Mouse (Mus musculus) embryonic facial prominence, embryonic 11.5 days (tissue): ENCODE results near the gene Vsx2. TPM values are rescaled to one million over a fixed set of nuclear protein-coding genes. Genes with fewer than 3 reads are reported as not detected.
A peak's percentile ranks its signal among the peaks of the same experiment; 100 is the strongest.

ENCODE experiments used
- ATAC-seq: fragments of 200-750 bp; cut with Nextera tagmentation; replicated peaks from 2 replicates; pipeline ENCODE4 v1.8.0; 2017; ENCODE audit warnings: low read depth; ENCODE audit not compliant: insufficient number of reproducible peaks, low FRiP score, low TSS enrichment
- DNase-seq: peaks from one replicate; pipeline ENCODE4 v3.0.0-alpha.2; 2015; ENCODE audit warnings: low spot score
- H3K27ac ChIP-seq: fragments of 300-500 bp; sonication (generic); replicated peaks from 2 replicates; pipeline ENCODE4 v1.5.1; 2014; ENCODE audit warnings: mild to moderate bottlenecking, low read depth, low read length, control low read depth
- H3K27me3 ChIP-seq: fragments of 300-500 bp; sonication (generic); 2 replicates; pipeline ENCODE4 v1.6.1; 2014; ENCODE audit warnings: mild to moderate bottlenecking, low read length, moderate library complexity, mixed read lengths; ENCODE audit not compliant: control insufficient read depth, insufficient read depth
- H3K36me3 ChIP-seq: fragments of 300-500 bp; sonication (generic); replicated peaks from 2 replicates; pipeline ENCODE4 v1.6.1; 2014; ENCODE audit warnings: low read depth, mild to moderate bottlenecking, low read length, moderate library complexity, mixed read lengths; ENCODE audit not compliant: control insufficient read depth, insufficient read depth
- H3K4me1 ChIP-seq: fragments of 300-500 bp; sonication (generic); 2 replicates; pipeline ENCODE4 v1.6.1; 2014; ENCODE audit warnings: low read length, mixed read lengths; ENCODE audit not compliant: control insufficient read depth, insufficient read depth
- H3K4me2 ChIP-seq: fragments of 300-500 bp; sonication (generic); 2 replicates; pipeline ENCODE4 v1.6.1; 2014; ENCODE audit warnings: low read depth, mild to moderate bottlenecking, control low read depth, low read length, moderate library complexity
- H3K4me3 ChIP-seq: fragments of 300-500 bp; sonication (generic); 2 replicates; pipeline ENCODE4 v1.5.1; 2014; ENCODE audit warnings: low read depth, low read length, control low read depth
- H3K9ac ChIP-seq: fragments of 300-500 bp; sonication (generic); replicated peaks from 2 replicates; pipeline ENCODE4 v1.6.1; 2014; ENCODE audit warnings: mild to moderate bottlenecking, control low read depth, low read length
- H3K9me3 ChIP-seq: fragments of 300-500 bp; sonication (generic); replicated peaks from 2 replicates; pipeline ENCODE4 v1.6.1; 2016; ENCODE audit warnings: mild to moderate bottlenecking, low read length, inconsistent platforms, mixed read lengths; ENCODE audit not compliant: control insufficient read depth
- WGBS: fragments of 180-500 bp; shearing (Covaris S2); extraction: QIAGEN DNeasy Blood & Tissue Kit; methylation state at CpG from one replicate; pipeline ENCODE4 v1.1.7; 2014; 5-methylcytosine and 5-hydroxymethylcytosine counted together
- polyA plus RNA-seq: library from polyadenylated mRNA; unstranded; fragments of >200 nt; fragmentation: Nextera tagmentation; extraction: Ambion mirVana; gene quantifications from 2 replicates; pipeline ENCODE4 v1.2.1, GENCODE M21; 2014

Vsx2 gene
- polyA plus RNA-seq, 1 experiment from 2014 or later = 3.6 TPM

GRCm38 (mm10) chr12:84578440-84578770 is 8.8 kb downstream of the Vsx2 start:
- DNase-seq (no peak), ATAC-seq (no peak)
- no peak overlapping the region for H3K4me2 ChIP-seq

GRCm38 (mm10) chr12:84581285-84581684 is 11.7 kb downstream of the Vsx2 start:
- Histone ChIP-seq H3K36me3 (no peaks in the 10 kb centered on the region), H3K27ac (no peak overlapping the region), H3K27me3 (no peaks in the 10 kb centered on the region), H3K9ac (no peak overlapping the region), H3K4me3 (no peak overlapping the region), H3K4me1 (no peaks in the 10 kb centered on the region), H3K4me2 (no peak overlapping the region), H3K9me3 (no peaks in the 10 kb centered on the region)
- no peak for DNase-seq
- ATAC-seq = no peak
- WGBS = 95% methylated on average over 2 of the region's 2 CpGs

More at GRCm38 (mm10) chr12:84578440-84578770, 8.8 kb downstream of the Vsx2 start:
- no peak overlapping the region for H3K4me3 ChIP-seq
- H3K9ac ChIP-seq = no peak overlapping the region
- H3K36me3 ChIP-seq = no peaks in the 10 kb centered on the region
- H3K4me1 ChIP-seq = no peaks in the 10 kb centered on the region
- peaks cover 5% of the 10 kb centered on the region for H3K27me3 ChIP-seq
- WGBS = 42% methylated on average over 5 of the region's 5 CpGs
- no peaks in the 10 kb centered on the region for H3K9me3 ChIP-seq
- H3K27ac ChIP-seq = no peak overlapping the region

GRCm38 (mm10) chr12:84589825-84590761 is 20.5 kb downstream of the Vsx2 start:
- Histone ChIP-seq H3K4me2 (peak overlapping the region; percentile 84), H3K4me3 (peak overlapping the region; percentile 39), H3K9ac (peak overlapping the region; percentile 50), H3K27ac (no peak overlapping the region), H3K36me3 (no peaks in the 10 kb centered on the region), H3K9me3 (no peaks in the 10 kb centered on the region), H3K4me1 (no peaks in the 10 kb centered on the region), H3K27me3 (no peaks in the 10 kb centered on the region)
- ATAC-seq (peak; percentile 8; the same call in 1 of the 2 replicates), DNase-seq (peak; percentile 95)
- under 1% methylated on average over 54 of the region's 54 CpGs for WGBS

- Histone ChIP-seq H3K4me1 (no peaks in the 10 kb centered on the region), H3K27me3 (no peaks in the 10 kb centered on the region), H3K9me3 (no peaks in the 10 kb centered on the region), H3K4me2 (no peak overlapping the region), H3K36me3 (no peaks in the 10 kb centered on the region), H3K9ac (no peak overlapping the region), H3K27ac (no peak overlapping the region), H3K4me3 (no peak overlapping the region)
- ATAC-seq = no peak
- WGBS = 17% methylated on average over 8 of the region's 8 CpGs
- DNase-seq = no peak
These were observed 28.8 kb downstream of the Vsx2 start for GRCm38 (mm10) chr12:84598324-84598723.

GRCm38 (mm10) chr12:84604001-84604400 is 34.4 kb downstream of the Vsx2 start:
- no peak overlapping the region for H3K4me2 ChIP-seq
- no peak overlapping the region for H3K9ac ChIP-seq
- no peak for ATAC-seq
- 88% methylated on average over 6 of the region's 7 CpGs for WGBS
- H3K9me3 ChIP-seq = no peaks in the 10 kb centered on the region
- DNase-seq = no peak
- no peak overlapping the region for H3K27ac ChIP-seq
- no peaks in the 10 kb centered on the region for H3K27me3 ChIP-seq
- H3K4me3 ChIP-seq = no peak overlapping the region
- H3K4me1 ChIP-seq = no peaks in the 10 kb centered on the region
- no peaks in the 10 kb centered on the region; the same call in none of the 2 replicates for H3K36me3 ChIP-seq

GRCm38 (mm10) chr12:84605860-84606259 is 36.3 kb downstream of the Vsx2 start:
- no peak overlapping the region for H3K4me3 ChIP-seq
- no peak overlapping the region for H3K27ac ChIP-seq
- H3K4me2 ChIP-seq = no peak overlapping the region
- ATAC-seq (no peak), DNase-seq (no peak)
- H3K27me3 ChIP-seq = no peaks in the 10 kb centered on the region
- H3K36me3 ChIP-seq = no peaks in the 10 kb centered on the region; the same call in none of the 2 replicates
- no peaks in the 10 kb centered on the region for H3K4me1 ChIP-seq
- WGBS = 78% methylated on average over 7 of the region's 7 CpGs
- H3K9ac ChIP-seq = no peak overlapping the region
- no peaks in the 10 kb centered on the region for H3K9me3 ChIP-seq

GRCm38 (mm10) chr12:84611718-84612117 is 42.2 kb downstream of the Vsx2 start:
- Histone ChIP-seq H3K9ac (no peak overlapping the region), H3K27ac (no peak overlapping the region), H3K4me3 (no peak overlapping the region), H3K9me3 (no peaks in the 10 kb centered on the region), H3K36me3 (no peaks in the 10 kb centered on the region; the same call in none of the 2 replicates), H3K27me3 (no peaks in the 10 kb centered on the region), H3K4me1 (no peaks in the 10 kb centered on the region), H3K4me2 (no peak overlapping the region)
- 91% methylated on average over 10 of the region's 10 CpGs for WGBS
- DNase-seq (no peak), ATAC-seq (no peak)

GRCm38 (mm10) chr12:84612518-84612917 is 43.0 kb downstream of the Vsx2 start:
- Histone ChIP-seq H3K27me3 (no peaks in the 10 kb centered on the region), H3K4me1 (no peaks in the 10 kb centered on the region), H3K9ac (no peak overlapping the region), H3K4me3 (no peak overlapping the region), H3K4me2 (no peak overlapping the region), H3K9me3 (no peaks in the 10 kb centered on the region), H3K27ac (no peak overlapping the region), H3K36me3 (no peaks in the 10 kb centered on the region; the same call in 1 of the 2 replicates)
- ATAC-seq = no peak
- no peak for DNase-seq
- WGBS = 56% methylated on average over 8 of the region's 8 CpGs
